Mouse (Mus musculus) urinary bladder, postnatal 25 days (tissue): Measurements from ENCODE around the gene Fetub.
"Not testable (repeated sequence)": the region's sequence is repeated elsewhere in the genome, so short reads cannot be mapped to it uniquely, and the experiment has no call there.

Source experiments
- DNase-seq: peaks from one replicate; pipeline ENCODE4 v3.0.0; 2022; ENCODE audit warnings: low spot score

Gene Fetub

GRCm38 (mm10) chr16:22911986-22912385, 6.1 kb upstream of the Fetub start:
- no peak for DNase-seq

DNA sequence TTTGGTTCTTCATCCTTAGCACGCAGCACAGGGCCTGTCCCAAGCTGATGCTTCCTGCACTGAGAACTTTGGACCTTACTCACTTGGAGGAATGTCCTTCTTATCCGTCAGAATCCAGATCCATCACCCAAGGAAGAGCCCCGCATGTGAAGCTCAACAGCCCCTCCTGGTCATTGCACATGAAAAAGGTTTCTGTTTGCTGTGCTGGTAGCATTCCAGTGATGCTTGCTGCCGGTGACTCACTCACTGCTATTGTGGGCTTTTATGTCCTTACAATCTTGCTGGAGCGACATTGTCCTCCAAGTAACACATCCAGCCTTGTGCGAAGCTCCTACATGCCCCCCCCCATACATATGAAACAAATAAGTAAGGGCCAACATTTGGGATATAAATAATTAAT, 5.2 kb upstream of the Fetub start:
- DNase-seq, result no peak

- DNase-seq, result no peak
Measured at GRCm38 (mm10) chr16:22914276-22914675, 3.9 kb upstream of the Fetub start.

GRCm38 (mm10) chr16:22918664-22919312, 654 bp downstream of the Fetub start:
- no peak for DNase-seq

DNA sequence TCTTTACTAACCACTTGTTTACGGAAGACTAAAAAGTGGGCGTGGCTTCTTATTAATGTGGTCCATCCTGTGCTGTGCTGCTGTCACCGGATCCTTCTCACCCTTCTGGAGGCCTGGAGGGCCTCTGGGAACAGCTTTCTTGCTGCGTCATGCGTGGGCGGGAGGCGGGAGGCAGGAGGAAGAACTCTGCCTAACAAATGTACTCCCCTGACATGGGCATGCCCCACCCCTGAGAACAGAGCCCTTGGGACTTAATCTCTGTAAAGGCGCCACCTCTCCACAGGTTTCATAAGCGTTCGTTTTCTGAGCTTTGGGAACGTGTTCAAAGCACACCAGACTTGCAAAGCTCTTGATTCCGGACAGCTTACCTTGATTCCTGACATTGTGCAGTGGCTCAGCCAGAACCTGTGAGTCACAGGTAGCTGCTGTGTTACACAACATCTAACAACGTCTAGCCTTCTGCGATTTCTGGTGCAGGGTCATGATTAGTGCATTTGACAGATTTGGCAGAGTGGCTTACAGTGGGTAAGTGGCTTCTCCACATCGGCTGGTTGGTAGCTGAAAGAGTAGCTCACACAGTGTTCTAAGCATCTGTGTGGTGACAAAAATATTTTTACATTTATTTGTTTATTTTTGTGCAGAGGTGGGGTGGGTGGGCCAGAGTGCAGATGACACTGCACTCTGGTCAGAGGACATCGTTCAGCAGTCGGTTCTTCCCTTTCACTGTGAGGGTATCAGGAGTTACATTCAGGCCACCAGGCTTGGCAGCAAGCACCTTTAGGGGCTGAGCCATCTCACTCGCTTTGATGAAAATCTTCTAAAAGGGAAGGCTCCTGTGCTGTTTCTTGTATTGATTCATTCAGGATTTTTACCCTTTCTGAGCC, 2.1 kb downstream of the Fetub start:
- DNase-seq, result peak; percentile 30

DNA sequence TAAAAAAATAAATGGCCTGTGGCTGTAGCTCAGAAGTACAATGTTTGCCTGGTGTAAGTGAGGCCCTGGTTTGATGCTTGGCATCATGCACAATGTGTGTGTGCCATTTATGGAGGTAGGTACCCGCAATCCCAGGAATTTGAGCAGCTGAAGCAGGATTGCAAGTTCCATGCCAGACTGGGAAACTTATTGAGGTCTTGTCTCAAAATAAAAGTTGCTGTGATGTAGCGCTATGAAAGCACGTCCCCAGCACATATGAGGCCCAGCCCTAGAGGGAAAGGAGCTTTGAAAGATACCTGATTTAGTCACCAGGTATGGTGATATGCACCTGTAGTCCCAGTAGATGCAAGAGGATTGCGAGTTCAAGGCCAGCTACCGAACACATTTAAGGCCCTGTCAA, 3.6 kb downstream of the Fetub start:
- DNase-seq, result no peak

- no peak for DNase-seq
Measured at GRCm38 (mm10) chr16:22922433-22922832, 4.3 kb downstream of the Fetub start.

- DNase-seq, result no peak
Measured at GRCm38 (mm10) chr16:22929575-22929974, 11.4 kb downstream of the Fetub start.

DNA sequence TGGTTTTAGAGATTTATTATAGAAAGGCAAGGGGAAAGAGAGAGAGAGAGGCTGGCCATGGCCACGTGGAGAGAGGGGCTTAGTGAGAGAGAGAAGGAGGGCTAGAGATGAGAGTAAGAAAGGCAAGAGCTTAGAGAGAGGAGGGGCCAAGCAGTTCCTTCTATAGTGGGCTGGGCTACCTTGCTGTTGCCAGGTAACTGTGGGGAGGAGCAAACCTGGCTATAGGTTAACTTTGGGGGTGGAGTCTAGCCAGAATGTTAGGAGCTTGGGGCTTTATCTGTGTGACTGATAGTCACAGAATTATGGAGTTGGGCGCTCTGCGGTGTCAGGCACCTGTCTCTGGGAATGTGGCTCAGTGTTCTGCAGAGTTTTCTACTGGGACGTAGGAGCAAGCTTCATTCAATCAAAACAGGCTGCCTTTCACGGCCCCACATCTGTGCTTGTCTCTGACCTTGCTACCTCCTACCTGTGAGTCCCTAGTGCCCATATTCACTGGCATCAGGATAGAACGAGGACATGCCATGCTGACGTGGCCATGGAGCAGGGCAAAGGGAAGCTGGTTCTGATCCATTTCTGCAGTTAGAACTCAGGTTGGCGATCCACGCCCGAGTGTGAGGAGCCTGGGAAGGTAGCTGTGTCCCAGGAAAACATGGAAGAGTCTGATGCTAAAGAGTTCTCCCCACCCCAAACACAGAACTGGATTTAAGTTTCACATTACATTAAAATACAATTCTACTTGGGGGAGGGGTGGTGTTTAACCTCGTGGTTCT, 13.5 kb downstream of the Fetub start:
- no peak for DNase-seq

- DNase-seq, result no peak
Measured at GRCm38 (mm10) chr16:22937631-22938030, 19.5 kb downstream of the Fetub start.

DNA sequence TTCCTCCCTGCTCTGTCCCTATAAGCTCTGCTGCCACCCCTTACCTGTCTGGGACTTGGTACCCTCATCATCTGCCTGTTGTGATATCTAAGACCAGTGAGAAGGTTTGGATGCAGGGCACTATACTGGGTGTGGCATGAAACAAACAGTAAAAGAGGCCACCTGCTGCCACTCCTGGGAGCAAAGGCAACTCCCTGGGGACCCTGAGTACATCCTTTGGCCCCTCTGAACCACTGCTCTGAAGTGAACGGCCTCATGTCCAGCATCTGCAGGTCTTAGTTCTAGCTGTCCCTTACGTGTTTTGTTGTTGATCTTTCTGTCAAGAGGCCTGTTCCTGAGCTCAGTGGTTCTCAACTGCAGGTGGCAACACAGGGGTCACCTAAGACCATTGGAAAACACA, 20.4 kb downstream of the Fetub start:
- no peak for DNase-seq

GRCm38 (mm10) chr16:22939120-22939695, 21.1 kb downstream of the Fetub start:
- no peak for DNase-seq

GRCm38 (mm10) chr16:22941825-22942476, 23.8 kb downstream of the Fetub start:
- DNase-seq, result not testable (repeated sequence)

DNA sequence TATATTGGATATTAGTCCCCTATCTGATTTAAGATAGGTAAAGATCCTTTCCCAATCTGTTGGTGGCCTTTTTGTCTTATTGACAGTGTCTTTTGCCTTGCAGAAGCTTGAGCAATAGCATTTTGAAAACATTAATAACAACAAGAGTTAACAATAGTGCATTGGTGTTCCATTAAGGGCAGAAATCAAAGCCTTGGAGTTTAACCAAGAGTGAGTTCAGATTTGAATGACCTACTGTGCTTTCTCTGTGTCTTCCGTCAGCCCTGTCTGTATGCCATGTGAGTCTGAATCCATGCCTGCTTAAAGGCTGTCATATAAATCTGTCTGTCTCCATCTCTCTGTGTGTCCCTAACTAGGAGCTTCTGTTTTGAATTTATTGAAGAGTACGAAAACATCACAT, 29.2 kb downstream of the Fetub start:
- no peak for DNase-seq

- no peak for DNase-seq
Measured at GRCm38 (mm10) chr16:22950840-22951395, 32.8 kb downstream of the Fetub start, which contains the start of gene Hrg. TSS of gene Hrg (plus strand) at chr16:22951072.

DNA sequence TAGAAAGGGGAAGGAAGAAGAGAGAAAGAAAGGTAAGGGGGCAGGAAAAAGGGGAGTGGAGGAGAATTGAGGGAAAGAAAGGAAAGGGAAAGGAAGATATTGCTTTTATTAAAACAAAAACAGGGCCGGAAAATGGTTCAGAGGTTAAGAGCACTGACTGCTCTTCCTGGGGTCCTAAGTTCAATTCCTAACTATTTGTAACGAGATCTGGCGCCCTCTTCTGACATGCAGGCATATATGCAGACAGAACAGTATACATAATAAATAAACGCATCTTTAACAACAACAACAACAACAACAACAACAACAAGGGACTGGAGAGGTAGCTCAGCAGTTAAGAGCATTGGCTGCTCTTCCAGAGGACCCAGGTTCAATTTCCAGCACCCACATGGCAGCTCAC, 34.9 kb downstream of the Fetub start:
- no peak for DNase-seq

GRCm38 (mm10) chr16:22955397-22956084, 37.4 kb downstream of the Fetub start:
- no peak for DNase-seq

GRCm38 (mm10) chr16:22956085-22956439, 37.9 kb downstream of the Fetub start:
- no peak for DNase-seq

GRCm38 (mm10) chr16:22961073-22961472, 42.9 kb downstream of the Fetub start:
- no peak for DNase-seq

GRCm38 (mm10) chr16:22962256-22962655, 44.1 kb downstream of the Fetub start:
- DNase-seq, result no peak

DNA sequence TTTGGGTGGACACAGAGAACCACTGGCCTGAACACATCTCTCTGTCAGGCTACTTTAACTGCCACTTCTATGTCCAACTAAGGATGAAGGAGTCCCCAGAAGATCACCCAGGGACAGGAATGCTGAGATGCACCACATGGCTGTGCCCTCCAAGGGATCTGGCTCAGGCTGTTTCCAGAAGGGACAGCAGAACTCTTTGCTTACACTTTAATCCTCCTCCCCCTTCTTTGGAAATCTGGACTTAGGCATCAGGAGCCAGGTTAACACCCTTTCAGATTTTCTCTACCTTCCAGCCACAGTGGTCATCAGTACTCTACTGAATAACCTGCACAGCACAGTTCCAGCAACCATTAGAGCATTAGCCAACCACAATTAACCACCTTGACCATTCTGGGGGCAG, 45.2 kb downstream of the Fetub start:
- no peak for DNase-seq
